In the genomic region with DNA sequence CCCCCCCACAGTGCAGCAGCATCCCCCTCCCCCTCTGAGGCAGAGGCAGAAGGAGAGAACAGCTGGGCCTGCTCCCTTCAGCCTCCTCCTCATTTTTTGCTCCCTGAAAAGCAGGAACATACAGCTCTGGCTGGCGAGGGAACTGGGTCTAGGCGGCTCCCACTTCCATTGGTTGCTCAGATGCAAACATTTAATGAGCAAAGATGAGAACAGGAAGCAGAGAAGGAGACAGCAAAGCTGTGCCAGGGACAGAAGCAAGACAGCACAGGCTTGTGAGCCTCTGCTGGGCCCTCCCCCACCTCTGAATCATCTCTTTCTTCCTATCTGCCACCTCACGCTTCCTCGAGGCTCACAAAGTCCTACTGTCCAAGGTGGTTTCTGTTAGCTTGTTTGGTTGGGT, we compare ENCODE assay signal across 18 mouse cellular contexts. TPM values are rescaled to one million over a fixed set of nuclear protein-coding genes. Genes with fewer than 3 reads are reported as not detected.
A peak's percentile ranks its signal among the peaks of the same experiment; 100 is the strongest.
DNase-seq lines count a peak whose midpoint lies in the region; ATAC-seq lines count a peak whose summit lies in the region.
"Had no signal": no experiment of that assay in that cellular context is flagged by ENCODE, and none has a peak within 500 bp of the region (broad histone marks: within the 10 kb centered on the region; RNA-seq: fewer than 3 reads in every experiment).

No protein-coding gene starts in this region.

- no peak overlapping the region for H3K4me3 ChIP-seq in forebrain, embryonic 16.5 days (replicated peaks; ENCODE audit: low read length)

- WGBS in forebrain, embryonic 16.5 days: 47% methylated on average over 4 of the region's 4 CpGs

- peaks cover 14% of the 10 kb centered on the region for H3K4me1 ChIP-seq in forebrain, embryonic 16.5 days (replicated peaks; ENCODE audit: control insufficient read depth, insufficient read depth, low read length)

- peaks cover 36% of the 10 kb centered on the region for H3K27me3 ChIP-seq in forebrain, embryonic 16.5 days (replicated peaks; ENCODE audit: control insufficient read depth, insufficient read depth, low read length)

- H3K27ac ChIP-seq in forebrain, embryonic 16.5 days (ENCODE audit: low read length): no peak overlapping the region
- H3K27ac ChIP-seq: hindbrain, embryonic 14.5 days had no signal

- H3K9me3 ChIP-seq in forebrain, embryonic 16.5 days (ENCODE audit: control insufficient read depth, low read length): no peaks in the 10 kb centered on the region

- no peak overlapping the region for H3K4me2 ChIP-seq in forebrain, embryonic 16.5 days (ENCODE audit: low read length)
- H3K4me2 ChIP-seq: hindbrain, embryonic 14.5 days had no signal

- no peak for ATAC-seq in forebrain, embryonic 16.5 days

- DNase-seq in layer of hippocampus, adult 11-12 months (ENCODE audit: low spot score): peak; percentile 81
- no peak for DNase-seq in layer of hippocampus, adult 9-10 months (ENCODE audit: low spot score)
- DNase-seq in brain, adult 2 months (ENCODE audit: low read depth, low spot score): peak; percentile 96
- DNase-seq in left cerebral cortex, adult 18-20 months (ENCODE audit: low spot score in 2 of 2): peak; percentile 71 to 80
- DNase-seq in right cerebral cortex, postnatal 36 days (ENCODE audit: low spot score in 2 of 2): peak; percentile 82 to 92
- DNase-seq in spleen, adult 18-20 months: no peak
- no peak for DNase-seq in gastrocnemius, postnatal 14 days
- DNase-seq: adrenal gland, adult 8-10 months; cerebellum, adult 11 months; kidney, adult 9 months; liver; lung, postnatal 10 days; thymus, postnatal 25 days had no signal

- no peaks in the 10 kb centered on the region for H3K36me3 ChIP-seq in forebrain, embryonic 16.5 days (ENCODE audit: control insufficient read depth, insufficient read depth)

- no peak overlapping the region for H3K9ac ChIP-seq in forebrain, embryonic 16.5 days (replicated peaks; ENCODE audit: low read depth, low read length)
- H3K9ac ChIP-seq: hindbrain, embryonic 14.5 days had no signal

- intact Hi-C loops in gastrocnemius, postnatal 14 days (cut with DNase I; ENCODE audit: low total_unique reads): no loop called here

RNA-seq across cellular contexts. Expression of gene Icam5, which starts 9.4 kb away (rescaled TPM):
- 100 to 1,000 TPM; 203 to 239 TPM for total RNA-seq in left cerebral cortex, adult 18-20 months (2021)
- polyA plus RNA-seq in forebrain, embryonic 16.5 days (2015; fragmentation: Nextera tagmentation; extraction: Ambion mirVana): 2.3 and 2.4 TPM in 2 replicates
- under 1 TPM; 0.07 to 0.10 TPM for total RNA-seq in gastrocnemius, postnatal 14 days (2021)
- total RNA-seq: granulocyte monocyte progenitor cell, adult 5-6 weeks; neutrophil, adult 5-6 weeks had no signal

RNA-seq across cellular contexts. Expression of gene Icam4, which starts 12.1 kb away (rescaled TPM):
- 1 to 10 TPM in 1 of 2 experiments, under 1 TPM in 1; 0.98 to 1.7 TPM for total RNA-seq in left cerebral cortex, adult 18-20 months (2021)
- not detected in 2 replicates for polyA plus RNA-seq in forebrain, embryonic 16.5 days (2015; fragmentation: Nextera tagmentation; extraction: Ambion mirVana)
- under 1 TPM; 0.29 to 0.43 TPM for total RNA-seq in gastrocnemius, postnatal 14 days (2021)
- total RNA-seq: midbrain, postnatal 0 days; neutrophil, adult 5-6 weeks had no signal

RNA-seq across cellular contexts. Expression of gene Icam1, which starts 25.5 kb away (rescaled TPM):
- 1 to 10 TPM; 2.3 to 2.9 TPM for total RNA-seq in left cerebral cortex, adult 18-20 months (2021)
- polyA plus RNA-seq in forebrain, embryonic 16.5 days (2015; fragmentation: Nextera tagmentation; extraction: Ambion mirVana): 3.3 and 4.5 TPM in 2 replicates
- total RNA-seq in gastrocnemius, postnatal 14 days (2021): 1 to 10 TPM; 3.1 to 3.4 TPM

RNA-seq across cellular contexts. Expression of gene Zglp1, which starts 25.6 kb away (rescaled TPM):
- not detected for total RNA-seq in left cerebral cortex, adult 18-20 months (2021)
- polyA plus RNA-seq in forebrain, embryonic 16.5 days (2015; fragmentation: Nextera tagmentation; extraction: Ambion mirVana): 0.25 and 1.7 TPM in 2 replicates
- not detected for total RNA-seq in gastrocnemius, postnatal 14 days (2021)
- total RNA-seq: granulocyte monocyte progenitor cell, adult 5-6 weeks; neutrophil, adult 5-6 weeks had no signal
- polyA plus RNA-seq: midbrain, postnatal 0 days had no signal

RNA-seq across cellular contexts. Expression of gene Gm49373, which starts 31.6 kb away (rescaled TPM):
- 1 to 10 TPM; 2.2 to 2.9 TPM for total RNA-seq in left cerebral cortex, adult 18-20 months (2021)
- 1.2 and 1.4 TPM in 2 replicates for polyA plus RNA-seq in forebrain, embryonic 16.5 days (2015; fragmentation: Nextera tagmentation; extraction: Ambion mirVana)
- under 1 TPM in 1 of 2 experiments, not detected in 1; 0.13 TPM for total RNA-seq in gastrocnemius, postnatal 14 days (2021)
- total RNA-seq: granulocyte monocyte progenitor cell, adult 5-6 weeks had no signal

Comparison
In these comparisons a context has a peak if more than half of its experiments do, and no peak if none do; other contexts are left out.
1. DNase-seq: peak in layer of hippocampus, adult 11-12 months (single experiment), brain, adult 2 months (single experiment), left cerebral cortex, adult 18-20 months (2 of 2) and right cerebral cortex, postnatal 36 days (2 of 2); none in layer of hippocampus, adult 9-10 months (single experiment), spleen, adult 18-20 months (0 of 2) and gastrocnemius, postnatal 14 days (single experiment).
2. RNA of gene Icam5, which starts 9.4 kb away (total RNA-seq): 203 to 239 TPM in left cerebral cortex, adult 18-20 months; 0.07 to 0.10 TPM in gastrocnemius, postnatal 14 days; every median in the first group is over 100 times any median in the second.